Mouse (Mus musculus): ENCODE measurements at regions not wholly inside any gene's neighbourhood (a gene's known extent, or its start where the extent isn't known, plus 50 kb on each side); places are given as distances from the start of the nearest gene placed in this dataset.

GRCm38 (mm10) chr13:72803374-72803773, 174.8 kb downstream of the Irx2 start:
- no peak for DNase-seq (ENCODE audit: low spot score in 2 of 2)

- DNase-seq (ENCODE audit: low spot score in 2 of 2) = no peak
Measured at GRCm38 (mm10) chr13:72809226-72809625, 180.6 kb downstream of the Irx2 start.

- DNase-seq (ENCODE audit: low spot score in 2 of 2) = no peak
Measured at GRCm38 (mm10) chr13:72810626-72811025, 182.0 kb downstream of the Irx2 start.

- DNase-seq (ENCODE audit: low spot score in 2 of 2) = no peak
Measured at GRCm38 (mm10) chr13:72814616-72815015, 186.0 kb downstream of the Irx2 start.

GRCm38 (mm10) chr13:72815236-72815932, 186.8 kb downstream of the Irx2 start:
- DNase-seq (ENCODE audit: low spot score in 2 of 2) = no peak

- no peak for DNase-seq (ENCODE audit: low spot score in 2 of 2)
Measured at GRCm38 (mm10) chr13:72815933-72816553, 187.4 kb downstream of the Irx2 start.

GRCm38 (mm10) chr13:72816856-72817255, 188.2 kb downstream of the Irx2 start:
- DNase-seq (ENCODE audit: low spot score in 2 of 2) = no peak

GRCm38 (mm10) chr13:72817521-72817920, 188.9 kb downstream of the Irx2 start:
- no peak for DNase-seq (ENCODE audit: low spot score in 2 of 2)

GRCm38 (mm10) chr13:72817930-72818329, 189.3 kb downstream of the Irx2 start:
- no peak for DNase-seq (ENCODE audit: low spot score in 2 of 2)

GRCm38 (mm10) chr13:72826613-72827012, 198.0 kb downstream of the Irx2 start:
- no peak for DNase-seq (ENCODE audit: low spot score in 2 of 2)

GRCm38 (mm10) chr13:72829331-72829730, 200.7 kb downstream of the Irx2 start:
- DNase-seq (ENCODE audit: low spot score in 2 of 2) = no peak

GRCm38 (mm10) chr13:72833326-72833725, 204.7 kb downstream of the Irx2 start:
- DNase-seq (ENCODE audit: low spot score in 2 of 2) = no peak

- no peak for DNase-seq (ENCODE audit: low spot score in 2 of 2)
Measured at GRCm38 (mm10) chr13:72837016-72837415, 208.4 kb downstream of the Irx2 start.

- DNase-seq (ENCODE audit: low spot score in 2 of 2) = no peak
Measured at GRCm38 (mm10) chr13:72848097-72848496, 219.5 kb downstream of the Irx2 start.

- no peak for DNase-seq (ENCODE audit: low spot score in 2 of 2)
Measured at GRCm38 (mm10) chr13:72849841-72850240, 221.2 kb downstream of the Irx2 start.

- no peak for DNase-seq (ENCODE audit: low spot score in 2 of 2)
Measured at GRCm38 (mm10) chr13:72852896-72853295, 224.3 kb downstream of the Irx2 start.

- no peak for DNase-seq (ENCODE audit: low spot score in 2 of 2)
Measured at GRCm38 (mm10) chr13:72875921-72876320, 247.3 kb downstream of the Irx2 start.

- DNase-seq (ENCODE audit: low spot score in 2 of 2) = no peak
Measured at GRCm38 (mm10) chr13:72894982-72895381, 266.4 kb downstream of the Irx2 start.

GRCm38 (mm10) chr13:72902576-72902975, 274.0 kb downstream of the Irx2 start:
- no peak for DNase-seq (ENCODE audit: low spot score in 2 of 2)

GRCm38 (mm10) chr13:72918895-72919294, 290.3 kb downstream of the Irx2 start:
- DNase-seq (ENCODE audit: low spot score in 2 of 2) = no peak

- DNase-seq (ENCODE audit: low spot score in 2 of 2) = no peak
Measured at GRCm38 (mm10) chr13:72920368-72920767, 291.7 kb downstream of the Irx2 start.

- peak; percentile 24 to 42 for DNase-seq (ENCODE audit: low spot score in 2 of 2)
Measured at GRCm38 (mm10) chr13:72924560-72925135, 296.0 kb downstream of the Irx2 start.

GRCm38 (mm10) chr13:72937246-72937645, 308.6 kb downstream of the Irx2 start:
- no peak for DNase-seq (ENCODE audit: low spot score in 2 of 2)
